Mouse (Mus musculus) CH12.LX (cell line): ENCODE data around the gene RPS10-NUDT3. TPM values are rescaled to one million over a fixed set of nuclear protein-coding genes. Genes with fewer than 3 reads are reported as not detected.
"Not testable (repeated sequence)": the region's sequence is repeated elsewhere in the genome, so short reads cannot be mapped to it uniquely, and the experiment has no call there.

ENCODE experiments used
- DNase-seq: peaks from one replicate; pipeline ENCODE4 v3.0.0-alpha.2; 2013; ENCODE audit errors: extremely low read depth
- H3K27ac ChIP-seq: 2 replicates; pipeline ENCODE4 v1.5.1; 2012; ENCODE audit warnings: low read depth, mild to moderate bottlenecking, control low read depth, moderate library complexity; ENCODE audit not compliant: insufficient read depth
- H3K27me3 ChIP-seq: replicated peaks from 2 replicates; pipeline ENCODE3; 2012; ENCODE audit warnings: inconsistent platforms
- H3K36me3 ChIP-seq, 2 experiments: replicated peaks in 1 of 2; 2 replicates each; pipeline versions ENCODE3 to v1.6.1; 2012; ENCODE audit warnings: inconsistent platforms in 1 of 2, low read length in 1 of 2, mild to moderate bottlenecking in 1 of 2, mixed read lengths in 1 of 2, moderate library complexity in 1 of 2; ENCODE audit not compliant: control insufficient read depth in 1 of 2, insufficient read depth in 1 of 2
- H3K4me1 ChIP-seq, 2 experiments: 2 replicates each; pipeline ENCODE4 v1.6.1; 2012; ENCODE audit warnings: inconsistent platforms in 1 of 2, moderate library complexity in 1 of 2; ENCODE audit not compliant: insufficient read depth in 2 of 2, control insufficient read depth in 1 of 2
- H3K4me2 ChIP-seq: 2 replicates; pipeline ENCODE4 v1.6.1; 2012; ENCODE audit warnings: low read depth, mild to moderate bottlenecking, control low read depth; ENCODE audit not compliant: poor library complexity, insufficient read depth, severe bottlenecking
- H3K4me3 ChIP-seq, 3 experiments: fragments of 150-350 bp in 1 of 3; sonication (generic) in 1 of 3; replicated peaks in 1 of 3; 2 replicates each; pipeline versions ENCODE3 to v1.5.1; 2011 to 2012; ENCODE audit warnings: low read depth in 2 of 3, low read length in 2 of 3, mild to moderate bottlenecking in 2 of 3, moderate library complexity in 2 of 3, control low read depth in 1 of 3, improper control_type of control experiment in 1 of 3, inconsistent platforms in 1 of 3, mixed read lengths in 1 of 3; ENCODE audit not compliant: poor library complexity in 1 of 3
- H3K79me2 ChIP-seq: replicated peaks from 2 replicates; pipeline ENCODE4 v1.6.1; 2012; ENCODE audit warnings: mild to moderate bottlenecking, moderate library complexity; ENCODE audit not compliant: control insufficient read depth, poor library complexity, insufficient read depth, severe bottlenecking; ENCODE audit errors: extremely low read depth
- H3K9ac ChIP-seq: 2 replicates; pipeline ENCODE4 v1.6.1; 2012; ENCODE audit warnings: low read depth, mild to moderate bottlenecking, control low read depth, moderate library complexity; ENCODE audit not compliant: insufficient read depth
- H3K9me3 ChIP-seq: replicated peaks from 2 replicates; pipeline ENCODE3; 2012; ENCODE audit warnings: low read length, inconsistent platforms, mixed read lengths
- BHLHE40 ChIP-seq: IDR thresholded peaks from 2 replicates; pipeline ENCODE4 v1.6.1; 2011; ENCODE audit warnings: mild to moderate bottlenecking, low read depth, low read length, improper control_type of control experiment
- CHD1 ChIP-seq: IDR thresholded peaks from 2 replicates; pipeline ENCODE4 v1.6.1; 2012; ENCODE audit warnings: low read depth, low read length, improper control_type of control experiment, inconsistent platforms
- CTCF ChIP-seq, 2 experiments: IDR thresholded peaks in 1 of 2; conservative IDR thresholded peaks in 1 of 2; 2 replicates each; pipeline ENCODE4 v1.5.1; 2011 to 2012; ENCODE audit warnings: low read depth in 2 of 2, low read length in 2 of 2, improper control_type of control experiment in 1 of 2, inconsistent platforms in 1 of 2, mild to moderate bottlenecking in 1 of 2, moderate library complexity in 1 of 2
- E2F4 ChIP-seq: IDR thresholded peaks from 2 replicates; pipeline ENCODE4 v1.6.1; 2011; ENCODE audit warnings: low read depth, low read length, improper control_type of control experiment; ENCODE audit not compliant: insufficient replicate concordance
- ELF1 ChIP-seq: IDR thresholded peaks from 2 replicates; pipeline ENCODE4 v1.6.1; 2014; ENCODE audit warnings: low read depth, mild to moderate bottlenecking, inconsistent platforms, low read length, improper control_type of control experiment
- EP300 ChIP-seq: IDR thresholded peaks from 2 replicates; pipeline ENCODE4 v1.6.1; 2011; ENCODE audit warnings: low read length, improper control_type of control experiment
- ETS1 ChIP-seq: conservative IDR thresholded peaks from 2 replicates; pipeline ENCODE4 v1.6.1; 2012; ENCODE audit warnings: low read depth, mild to moderate bottlenecking, inconsistent platforms, low read length, improper control_type of control experiment, moderate library complexity
- GABPA ChIP-seq: IDR thresholded peaks from 2 replicates; pipeline ENCODE4 v1.6.1; 2012; ENCODE audit warnings: low read depth, low read length, improper control_type of control experiment, inconsistent platforms; ENCODE audit not compliant: insufficient replicate concordance
- IRF4 ChIP-seq: IDR thresholded peaks from 2 replicates; pipeline ENCODE4 v1.6.1; 2014; ENCODE audit warnings: low read depth, mild to moderate bottlenecking, inconsistent platforms, low read length, improper control_type of control experiment
- JUND ChIP-seq: conservative IDR thresholded peaks from 2 replicates; pipeline ENCODE4 v1.6.1; 2011; ENCODE audit warnings: low read depth, low read length, improper control_type of control experiment
- MAFK ChIP-seq: IDR thresholded peaks from 2 replicates; pipeline ENCODE4 v1.6.1; 2011; ENCODE audit warnings: low read length, improper control_type of control experiment; ENCODE audit not compliant: insufficient replicate concordance
- MAX ChIP-seq: IDR thresholded peaks from 2 replicates; pipeline ENCODE4 v1.6.1; 2011; ENCODE audit warnings: low read length, improper control_type of control experiment
- MAZ ChIP-seq: IDR thresholded peaks from 2 replicates; pipeline ENCODE4 v1.6.1; 2012; ENCODE audit warnings: low read depth, mild to moderate bottlenecking, inconsistent platforms, low read length, improper control_type of control experiment, moderate library complexity
- MEF2A ChIP-seq: IDR thresholded peaks from 2 replicates; pipeline ENCODE4 v1.6.1; 2014; ENCODE audit warnings: low read depth, mild to moderate bottlenecking, inconsistent platforms, low read length, improper control_type of control experiment, borderline replicate concordance
- MXI1 ChIP-seq: IDR thresholded peaks from 2 replicates; pipeline ENCODE4 v1.6.1; 2011; ENCODE audit warnings: mild to moderate bottlenecking, low read depth, low read length, improper control_type of control experiment
- MYC ChIP-seq: IDR thresholded peaks from 2 replicates; pipeline ENCODE4 v1.6.1; 2011; ENCODE audit warnings: low read depth, mild to moderate bottlenecking, improper control_type of control experiment, low read length
- NELFE ChIP-seq: IDR thresholded peaks from 2 replicates; pipeline ENCODE4 v1.6.1; 2011; ENCODE audit warnings: low read depth, low read length, improper control_type of control experiment
- NRF1 ChIP-seq: IDR thresholded peaks from 2 replicates; pipeline ENCODE4 v1.6.1; 2014; ENCODE audit warnings: low read depth, mild to moderate bottlenecking, inconsistent platforms, low read length, improper control_type of control experiment, moderate library complexity
- PAX5 ChIP-seq: IDR thresholded peaks from 2 replicates; pipeline ENCODE4 v1.6.1; 2012; ENCODE audit warnings: low read length, inconsistent platforms, mixed read lengths
- POLR2A ChIP-seq: IDR thresholded peaks from 2 replicates; pipeline ENCODE4 v1.6.1; 2011; ENCODE audit warnings: low read depth, mild to moderate bottlenecking, improper control_type of control experiment, low read length
- RAD21 ChIP-seq: IDR thresholded peaks from 2 replicates; pipeline ENCODE4 v1.6.1; 2011; ENCODE audit warnings: low read depth, mild to moderate bottlenecking, low read length, improper control_type of control experiment, moderate library complexity
- RCOR1 ChIP-seq: conservative IDR thresholded peaks from 2 replicates; pipeline ENCODE4 v1.6.1; 2012; ENCODE audit warnings: low read depth, mild to moderate bottlenecking, inconsistent platforms, low read length, improper control_type of control experiment
- SIN3A ChIP-seq: IDR thresholded peaks from 2 replicates; pipeline ENCODE4 v1.6.1; 2012; ENCODE audit warnings: low read length, improper control_type of control experiment, inconsistent platforms
- SMC3 ChIP-seq: IDR thresholded peaks from 2 replicates; pipeline ENCODE4 v1.6.1; 2011; ENCODE audit warnings: low read depth, low read length, improper control_type of control experiment
- TBP ChIP-seq: conservative IDR thresholded peaks from 2 replicates; pipeline ENCODE4 v1.6.1; 2011; ENCODE audit warnings: low read depth, low read length, improper control_type of control experiment
- UBTF ChIP-seq: IDR thresholded peaks from 2 replicates; pipeline ENCODE4 v1.6.1; 2012; ENCODE audit warnings: low read depth, mild to moderate bottlenecking, inconsistent platforms, low read length, improper control_type of control experiment, moderate library complexity
- USF1 ChIP-seq: IDR thresholded peaks from 2 replicates; pipeline ENCODE4 v1.6.1; 2014; ENCODE audit warnings: low read depth, mild to moderate bottlenecking, inconsistent platforms, low read length, improper control_type of control experiment
- USF2 ChIP-seq: conservative IDR thresholded peaks from 2 replicates; pipeline ENCODE4 v1.6.1; 2011; ENCODE audit warnings: low read depth, low read length, improper control_type of control experiment
- ZC3H11A ChIP-seq: IDR thresholded peaks from 2 replicates; pipeline ENCODE4 v1.6.1; 2012; ENCODE audit warnings: low read depth, mild to moderate bottlenecking, inconsistent platforms, low read length, improper control_type of control experiment
- ZMIZ1 ChIP-seq: IDR thresholded peaks from 2 replicates; pipeline ENCODE4 v1.6.1; 2012; ENCODE audit warnings: low read depth, mild to moderate bottlenecking, inconsistent platforms, low read length, improper control_type of control experiment
- ZNF384 ChIP-seq: IDR thresholded peaks from 2 replicates; pipeline ENCODE4 v1.6.1; 2012; ENCODE audit warnings: low read depth, low read length, improper control_type of control experiment, inconsistent platforms
- dilution Hi-C: fragments of 300-500 bp; cut with MboI; formaldehyde crosslinking; loops from 2 replicates; pipeline ENCODE4 v1.14.3; 2020; ENCODE audit warnings: low sequenced_read_pairs; ENCODE audit not compliant: extremely low pct_unique_long_range_greater_than_20kb, extremely low pct_ligation_motif_present
- in situ Hi-C: fragments of 300-500 bp; cut with MboI; formaldehyde crosslinking; loops from 3 replicates; pipeline ENCODE4 v1.14.3; 2019; ENCODE audit warnings: low sequenced_read_pairs, low pct_ligation_motif_present, low pct_unique_long_range_greater_than_20kb, mixed read lengths
- polyA plus RNA-seq: library from polyadenylated mRNA; unstranded; fragments of >175 nt; gene quantifications from 2 replicates; pipeline ENCODE4 v1.2.1, GENCODE M21; 2012; ENCODE audit warnings: low read depth; ENCODE audit not compliant: insufficient read length
- total RNA-seq, 2 experiments: library from RNA; depleted of rRNA; stranded (reverse); fragments of 300-350 nt in 1 of 2; fragments of >200 nt in 1 of 2; gene quantifications; 2 replicates each; pipeline ENCODE4 v1.2.3; 2012 to 2014

The RPS10-NUDT3 gene
- total and polyA plus RNA-seq, 3 experiments, result 30.3 TPM; not detected in 2

- H3K27me3 ChIP-seq, DNase-seq, in situ Hi-C loops, dilution Hi-C loops, H3K27ac ChIP-seq, H3K9me3 ChIP-seq, H3K4me2 ChIP-seq: not testable (repeated sequence)
- H3K4me1 ChIP-seq, result peaks cover 4 to 34% of the 10 kb centered on the region in 2 experiments
- 0 out of 2 replicates have a peak, but pooled peaks have one; percentile 11 for TF ChIP-seq SIN3A
- peak; percentile 35; the same call in 1 of the 2 replicates for TF ChIP-seq MYC
- H3K36me3 ChIP-seq, result peaks cover 37 to 41% of the 10 kb centered on the region in 2 experiments
- peak overlapping the region; percentile 58 to 100 (median 98) for H3K4me3 ChIP-seq
- H3K79me2 ChIP-seq, result peaks cover 42% of the 10 kb centered on the region
- H3K9ac ChIP-seq, result peak overlapping the region; percentile 63
Measured at GRCm38 (mm10) chr17:27635575-27635903, 517 bp upstream of the RPS10-NUDT3 start.

DNA sequence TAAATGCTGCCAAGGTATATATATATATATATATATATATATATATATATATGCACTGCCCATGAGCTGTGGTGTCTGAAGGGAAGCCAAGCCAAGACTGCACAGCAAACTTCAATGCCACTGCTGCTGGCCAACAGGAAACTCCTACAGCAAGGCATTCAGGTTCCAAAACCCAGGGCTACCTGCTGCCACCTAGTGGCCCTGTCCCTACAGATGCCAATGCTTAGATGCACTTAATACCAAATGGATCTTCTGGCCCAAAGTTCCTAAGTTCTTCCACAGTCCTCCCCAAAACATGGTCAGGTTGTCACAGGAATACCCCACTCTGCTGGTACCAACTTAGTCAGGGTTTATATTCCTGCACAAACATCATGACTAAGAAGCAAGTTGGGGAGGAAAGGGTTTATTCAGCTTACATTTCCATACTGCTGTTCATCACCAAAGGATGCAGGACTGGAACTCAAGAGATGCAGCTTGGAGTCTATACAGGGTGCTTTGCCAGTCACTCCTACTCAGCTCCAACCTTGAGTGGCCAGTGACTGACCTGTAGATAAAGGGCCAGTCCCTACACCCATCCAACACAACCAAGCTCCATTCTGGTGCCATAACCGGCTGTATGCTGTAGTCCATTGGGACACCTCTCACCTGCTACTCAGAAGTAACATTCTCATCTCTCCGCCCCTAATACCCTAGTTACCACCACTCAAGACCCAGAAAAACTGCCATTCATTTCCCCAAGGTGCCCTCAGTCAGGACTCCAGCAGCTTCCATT, 5.6 kb downstream of the RPS10-NUDT3 start:
- Histone ChIP-seq H3K4me1 (peaks cover 4 to 31% of the 10 kb centered on the region in 2 experiments), H3K9me3 (no peaks in the 10 kb centered on the region), H3K9ac (no peak overlapping the region), H3K79me2 (peaks cover 37% of the 10 kb centered on the region), H3K27me3 (no peaks in the 10 kb centered on the region), H3K4me3 (no peak overlapping the region), H3K36me3 (peaks cover 51 to 55% of the 10 kb centered on the region in 2 experiments), H3K27ac (no peak overlapping the region), H3K4me2 (no peak overlapping the region)
- dilution Hi-C loops, result no loop called here
- DNase-seq, result peak; percentile 84
- in situ Hi-C loops, result loop anchor here (5.0 kb wide), 1 partner anchor 62 kb away; the partner anchor contains the start of gene AI413582
- TF ChIP-seq POLR2A (peak; percentile 57; the same call in 1 of the 2 replicates), USF2 (no peak), RCOR1 (no peak; the same call in 1 of the 2 replicates), ELF1 (peak; percentile 26; the same call in 1 of the 2 replicates), NRF1 (no peak), ZC3H11A (no peak), RAD21 (peak; percentile 49), MAZ (no peak), BHLHE40 (no peak), TBP (no peak), GABPA (no peak), PAX5 (no peak), SMC3 (peak; percentile 72), NELFE (peak; percentile 44; the same call in 1 of the 2 replicates), UBTF (no peak), MAFK (0 out of 2 replicates have a peak, but pooled peaks have one; percentile 6), IRF4 (no peak), MXI1 (peak; percentile 58; the same call in 1 of the 2 replicates), MEF2A (peak; percentile 23; the same call in 1 of the 2 replicates), E2F4 (no peak), USF1 (no peak), MYC (peak; percentile 77), JUND (no peak; the same call in 1 of the 2 replicates), ZNF384 (no peak), ZMIZ1 (peak; percentile 54), CHD1 (no peak), EP300 (no peak), MAX (peak; percentile 52), ETS1 (no peak), CTCF (conservative IDR thresholded peaks at IDR 0.05 in 1 of 2, IDR thresholded peaks at IDR 0.05 in 1 of 2; ENCODE audit: low read depth in 2 of 2, low read length in 2 of 2) (peak; percentile 38 to 79)
